In genomic region chrX:8073881-8074429, GRCm38 (mm10) we compare ENCODE assay signal across 8 mouse cellular contexts. TPM values are rescaled to one million over a fixed set of nuclear protein-coding genes. Genes with fewer than 3 reads are reported as not detected.
A peak's percentile ranks its signal among the peaks of the same experiment; 100 is the strongest.
DNase-seq lines count a peak whose midpoint lies in the region; ATAC-seq and TF ChIP-seq lines count a peak whose summit lies in the region.

No protein-coding gene starts in this region.

- TF ChIP-seq CTCF in lung, adult 2 months (IDR thresholded peaks at IDR 0.05; ENCODE audit: insufficient read depth, low read length), result no peak

- no peaks in the 10 kb centered on the region for H3K9me3 ChIP-seq in embryonic facial prominence, embryonic 14.5 days (ENCODE audit: control insufficient read depth, low read length)
- H3K9me3 ChIP-seq in hindbrain, embryonic 16.5 days (ENCODE audit: control insufficient read depth, low read length), result peaks cover 2% of the 10 kb centered on the region; the same call in 1 of the 2 replicates

- DNase-seq in left cerebral cortex, postnatal 14 days (ENCODE audit: low spot score in 2 of 2), result peak; percentile 17
- DNase-seq in left cerebral cortex, adult 8-10 months (ENCODE audit: low spot score in 2 of 2), result no peak
- peak; percentile 12 to 22 for DNase-seq in adrenal gland, adult 18-20 months (ENCODE audit: low spot score in 2 of 2)
- peak; percentile 37 for DNase-seq in embryonic facial prominence, embryonic 14.5 days (ENCODE audit: low spot score)
- peak; percentile 15 for DNase-seq in lung, adult 2 months
- peak; percentile 25 for DNase-seq in right cerebral cortex, postnatal 14 days
- no peak for DNase-seq in gastrocnemius, postnatal 25 days

- peak overlapping the region; percentile 52 for H3K4me2 ChIP-seq in embryonic facial prominence, embryonic 14.5 days (ENCODE audit: low read depth, low read length)
- peak overlapping the region; percentile 48 for H3K4me2 ChIP-seq in hindbrain, embryonic 16.5 days (ENCODE audit: low read length)

- peak overlapping the region; percentile 53 for H3K4me3 ChIP-seq in embryonic facial prominence, embryonic 14.5 days (ENCODE audit: low read depth, low read length)
- peak overlapping the region; percentile 61 for H3K4me3 ChIP-seq in hindbrain, embryonic 16.5 days (ENCODE audit: low read length)
- H3K4me3 ChIP-seq in lung, adult 2 months (replicated peaks; ENCODE audit: extremely low read depth, low read depth, low read length), result peak overlapping the region; percentile 72

- peak; percentile 4; the same call in 1 of the 2 replicates for ATAC-seq in embryonic facial prominence, embryonic 14.5 days (ENCODE audit: low read depth)
- peak; percentile 22; the same call in 1 of the 2 replicates for ATAC-seq in hindbrain, embryonic 16.5 days

- 26% methylated on average over 24 of the region's 64 CpGs for WGBS in embryonic facial prominence, embryonic 14.5 days
- 17% methylated on average over 34 of the region's 64 CpGs for WGBS in hindbrain, embryonic 16.5 days
- WGBS in lung, adult 2 months, result 24% methylated on average over 64 of the region's 64 CpGs

- intact Hi-C loops in left cerebral cortex, postnatal 14 days (cut with DNase I), result no loop called here

- no peaks in the 10 kb centered on the region for H3K27me3 ChIP-seq in embryonic facial prominence, embryonic 14.5 days (replicated peaks; ENCODE audit: control insufficient read depth, insufficient read depth, low read length)
- no peaks in the 10 kb centered on the region for H3K27me3 ChIP-seq in hindbrain, embryonic 16.5 days (replicated peaks; ENCODE audit: control insufficient read depth, insufficient read depth, low read length)

- peak overlapping the region; percentile 91 for H3K27ac ChIP-seq in embryonic facial prominence, embryonic 14.5 days (replicated peaks; ENCODE audit: low read depth, low read length)
- H3K27ac ChIP-seq in hindbrain, embryonic 16.5 days (ENCODE audit: low read depth, low read length), result peak overlapping the region; percentile 86

- H3K9ac ChIP-seq in embryonic facial prominence, embryonic 14.5 days (ENCODE audit: low read depth, low read length), result peak overlapping the region; percentile 73
- peak overlapping the region; percentile 64 for H3K9ac ChIP-seq in hindbrain, embryonic 16.5 days (ENCODE audit: low read depth, low read length)

- H3K4me1 ChIP-seq in embryonic facial prominence, embryonic 14.5 days (ENCODE audit: control insufficient read depth, insufficient read depth, low read length), result no peaks in the 10 kb centered on the region
- no peaks in the 10 kb centered on the region; the same call in 1 of the 2 replicates for H3K4me1 ChIP-seq in hindbrain, embryonic 16.5 days (ENCODE audit: control insufficient read depth, insufficient read depth, low read depth, low read length)
- H3K4me1 ChIP-seq in lung, adult 2 months (ENCODE audit: control insufficient read depth, insufficient read depth, low read length), result no peaks in the 10 kb centered on the region

- TF ChIP-seq POLR2A in lung, adult 2 months (IDR thresholded peaks at IDR 0.05; ENCODE audit: borderline replicate concordance, extremely low read depth, low read depth, low read length), result no peak

- H3K36me3 ChIP-seq in embryonic facial prominence, embryonic 14.5 days (ENCODE audit: control insufficient read depth, insufficient read depth, low read length), result peaks cover 17% of the 10 kb centered on the region
- no peaks in the 10 kb centered on the region for H3K36me3 ChIP-seq in hindbrain, embryonic 16.5 days (ENCODE audit: control insufficient read depth, insufficient read depth, low read length)

RNA-seq across cellular contexts. Expression of gene Suv39h1, which starts 0.6 kb away (rescaled TPM):
- total RNA-seq in left cerebral cortex, postnatal 14 days (2021), result 10 to 100 TPM; 27.2 to 30.8 TPM
- total RNA-seq in left cerebral cortex, adult 8-10 months (2022), result 10 to 100 TPM; 24.7 to 27.5 (median 26.6) TPM
- 10 to 100 TPM in 1 of 2 experiments, 1 to 10 TPM in 1; 8.6 to 11.1 TPM for total RNA-seq in adrenal gland, adult 18-20 months (2021)
- 42.5 and 47.6 TPM in 2 replicates for polyA plus RNA-seq in embryonic facial prominence, embryonic 14.5 days (2014; fragmentation: Nextera tagmentation; extraction: Ambion mirVana)
- polyA plus RNA-seq in hindbrain, embryonic 16.5 days (2015; fragmentation: Nextera tagmentation; extraction: Ambion mirVana), result 34.2 and 41.4 TPM in 2 replicates
- polyA plus RNA-seq in lung, adult 2 months (2012; rRNA removed), result 9.0 and 10.6 TPM in 2 replicates
- total RNA-seq in gastrocnemius, postnatal 25 days (2021), result 1 to 10 TPM; 3.0 to 3.6 TPM

RNA-seq across cellular contexts. Expression of gene Was, which starts 16.3 kb away (rescaled TPM):
- 1 to 10 TPM; 1.1 to 2.9 TPM for total RNA-seq in left cerebral cortex, postnatal 14 days (2021)
- total RNA-seq in left cerebral cortex, adult 8-10 months (2022), result 1 to 10 TPM in 3 of 4 experiments, under 1 TPM in 1; 0.82 to 3.6 (median 2.0) TPM
- 1 to 10 TPM; 1.7 to 3.1 TPM for total RNA-seq in adrenal gland, adult 18-20 months (2021)
- polyA plus RNA-seq in embryonic facial prominence, embryonic 14.5 days (2014; fragmentation: Nextera tagmentation; extraction: Ambion mirVana), result 0.97 and 1.0 TPM in 2 replicates
- polyA plus RNA-seq in hindbrain, embryonic 16.5 days (2015; fragmentation: Nextera tagmentation; extraction: Ambion mirVana), result 0.28 and 0.29 TPM in 2 replicates
- polyA plus RNA-seq in lung, adult 2 months (2012; rRNA removed), result 9.4 and 9.7 TPM in 2 replicates
- total RNA-seq in gastrocnemius, postnatal 25 days (2021), result under 1 TPM; 0.46 to 0.54 TPM

RNA-seq across cellular contexts. Expression of gene Glod5, which starts 55.7 kb away (rescaled TPM):
- under 1 TPM in 1 of 2 experiments, not detected in 1; 0.75 TPM for total RNA-seq in left cerebral cortex, postnatal 14 days (2021)
- total RNA-seq in left cerebral cortex, adult 8-10 months (2022), result 1 to 10 TPM in 2 of 4 experiments, under 1 TPM in 1, not detected in 1; 0.63 to 1.2 (median 1.1) TPM
- not detected for total RNA-seq in adrenal gland, adult 18-20 months (2021)
- polyA plus RNA-seq in embryonic facial prominence, embryonic 14.5 days (2014; fragmentation: Nextera tagmentation; extraction: Ambion mirVana), result not detected in 2 replicates
- polyA plus RNA-seq in hindbrain, embryonic 16.5 days (2015; fragmentation: Nextera tagmentation; extraction: Ambion mirVana), result 0.25 and 0.49 TPM in 2 replicates
- 0.19 TPM in 1 of 2 replicates, not detected in the other for polyA plus RNA-seq in lung, adult 2 months (2012; rRNA removed)
- total RNA-seq in gastrocnemius, postnatal 25 days (2021), result not detected

RNA-seq across cellular contexts. Expression of gene Wdr13, which starts 58.7 kb away (rescaled TPM):
- total RNA-seq in left cerebral cortex, postnatal 14 days (2021), result 100 to 1,000 TPM; 216 to 236 TPM
- total RNA-seq in left cerebral cortex, adult 8-10 months (2022), result 100 to 1,000 TPM; 176 to 202 (median 193) TPM
- 10 to 100 TPM; 58.0 to 61.7 TPM for total RNA-seq in adrenal gland, adult 18-20 months (2021)
- polyA plus RNA-seq in embryonic facial prominence, embryonic 14.5 days (2014; fragmentation: Nextera tagmentation; extraction: Ambion mirVana), result 19.3 and 21.8 TPM in 2 replicates
- 65.0 and 65.9 TPM in 2 replicates for polyA plus RNA-seq in hindbrain, embryonic 16.5 days (2015; fragmentation: Nextera tagmentation; extraction: Ambion mirVana)
- polyA plus RNA-seq in lung, adult 2 months (2012; rRNA removed), result 137 and 139 TPM in 2 replicates
- 10 to 100 TPM; 11.8 to 16.3 TPM for total RNA-seq in gastrocnemius, postnatal 25 days (2021)

Comparison
In these comparisons a context has a peak if more than half of its experiments do, and no peak if none do; other contexts are left out.
1. DNase-seq: peak in left cerebral cortex, postnatal 14 days (2 of 2), adrenal gland, adult 18-20 months (2 of 2), embryonic facial prominence, embryonic 14.5 days (single experiment), lung, adult 2 months (single experiment) and right cerebral cortex, postnatal 14 days (single experiment); none in left cerebral cortex, adult 8-10 months (0 of 2) and gastrocnemius, postnatal 25 days (single experiment).
2. Peak in every context shown above with its lines, with median percentiles within 50 percentile points of each other: H3K4me3 ChIP-seq.